Mouse (Mus musculus): ENCODE results near the gene Ctnnbip1.

Gene Ctnnbip1

GRCm38 (mm10) chr4:149517868-149518340, at the start of gene Ctnnbip1:
TSS of gene Ctnnbip1 (plus strand) at chr4:149518236.
- in situ Hi-C loops (cut with MboI, MseI), result loop anchor here in 1 of 2 experiments (5.0 to 10.0 kb wide), 2 partner anchors 71 to 1397 kb away; partner anchors contain the start of genes Park7 and Tnfrsf9

- in situ Hi-C loops (cut with MboI, MseI), result no loop called here
Measured at GRCm38 (mm10) chr4:149469557-149469956, 48.5 kb upstream of the Ctnnbip1 start.

GRCm38 (mm10) chr4:149475096-149475495, 42.9 kb upstream of the Ctnnbip1 start:
- in situ Hi-C loops (cut with MboI, MseI), result no loop called here

- in situ Hi-C loops (cut with MboI, MseI), result no loop called here
Measured at GRCm38 (mm10) chr4:149477078-149477477, 41.0 kb upstream of the Ctnnbip1 start, which contains the start of gene Tmem274. TSS of gene Tmem274 (plus strand) at chr4:149477378.

DNA sequence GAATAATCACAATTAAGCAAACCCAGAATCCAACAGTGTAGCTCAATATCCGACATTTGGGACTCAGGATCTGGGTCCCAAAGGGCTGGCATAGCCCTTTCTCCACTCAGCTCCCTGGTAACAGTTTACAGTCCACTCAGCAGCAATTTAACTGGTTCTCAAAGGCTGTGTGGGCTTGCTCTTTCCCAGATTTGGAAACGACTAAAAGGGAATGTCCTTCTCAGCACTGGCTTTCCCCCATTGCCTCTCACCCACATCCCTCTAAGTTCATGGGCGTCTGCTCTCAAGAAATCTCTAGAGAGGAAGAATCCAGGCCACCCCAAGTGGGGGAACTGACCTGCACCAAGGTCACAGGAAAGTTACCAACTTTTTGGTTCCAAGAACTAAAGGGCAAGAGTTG, 33.5 kb upstream of the Ctnnbip1 start:
- in situ Hi-C loops (cut with MboI, MseI), result no loop called here

GRCm38 (mm10) chr4:149485053-149485824, 32.8 kb upstream of the Ctnnbip1 start, which contains the start of the genes Nmnat1 and Lzic:
TSS of gene Nmnat1 (minus strand) at chr4:149485202.
TSS of gene Lzic (plus strand) at chr4:149485229.
- in situ Hi-C loops (cut with MboI, MseI), result no loop called here

DNA sequence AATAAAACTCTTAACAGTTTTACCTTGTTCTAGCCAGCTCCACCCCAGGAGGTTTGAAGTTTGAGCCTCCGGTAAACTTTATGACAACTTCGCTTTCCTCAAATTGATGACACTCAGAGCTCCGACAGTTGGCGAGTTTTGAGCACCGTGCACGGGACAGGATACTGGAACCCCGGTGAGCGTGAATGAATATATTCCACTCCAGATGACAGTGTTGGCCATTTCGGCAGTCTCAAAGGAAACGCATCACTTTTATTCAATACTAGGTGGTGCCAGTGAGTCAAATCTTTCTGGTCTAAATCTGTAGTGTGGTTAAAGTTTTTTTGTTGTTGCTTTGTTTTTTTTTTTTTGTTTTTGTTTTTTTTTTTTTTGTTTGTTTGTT, 32.2 kb upstream of the Ctnnbip1 start:
- in situ Hi-C loops (cut with MboI, MseI), result no loop called here

GRCm38 (mm10) chr4:149487729-149488128, 30.3 kb upstream of the Ctnnbip1 start:
- in situ Hi-C loops (cut with MboI, MseI), result no loop called here

- in situ Hi-C loops (cut with MboI, MseI), result loop anchor here in 1 of 2 experiments (5.0 kb wide), 1 partner anchor 48 kb away; no protein-coding TSS in a partner anchor
Measured at GRCm38 (mm10) chr4:149489415-149490240, 28.4 kb upstream of the Ctnnbip1 start.

DNA sequence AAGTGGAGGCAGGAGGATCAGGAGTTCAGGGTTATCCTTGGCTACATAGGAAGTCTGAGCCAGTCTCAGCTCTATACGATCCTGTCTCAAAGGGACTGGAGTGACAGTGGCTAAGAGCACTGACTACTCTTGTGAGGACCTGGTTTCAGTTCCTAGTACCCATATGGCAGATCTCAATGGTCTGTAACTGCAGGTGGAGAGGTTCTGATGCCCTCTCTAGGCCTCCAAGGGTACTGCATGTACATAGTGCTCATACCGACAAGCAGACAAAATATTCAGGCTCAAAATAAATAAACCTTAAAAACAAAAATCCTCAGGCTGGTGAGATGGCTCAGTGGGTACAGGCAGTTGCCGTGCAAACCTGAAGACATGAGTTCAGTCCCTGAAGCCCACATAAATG, 26.9 kb upstream of the Ctnnbip1 start:
- in situ Hi-C loops (cut with MboI, MseI), result loop anchor here in 1 of 2 experiments (5.0 kb wide), 1 partner anchor 46 kb away; no protein-coding TSS in a partner anchor

DNA sequence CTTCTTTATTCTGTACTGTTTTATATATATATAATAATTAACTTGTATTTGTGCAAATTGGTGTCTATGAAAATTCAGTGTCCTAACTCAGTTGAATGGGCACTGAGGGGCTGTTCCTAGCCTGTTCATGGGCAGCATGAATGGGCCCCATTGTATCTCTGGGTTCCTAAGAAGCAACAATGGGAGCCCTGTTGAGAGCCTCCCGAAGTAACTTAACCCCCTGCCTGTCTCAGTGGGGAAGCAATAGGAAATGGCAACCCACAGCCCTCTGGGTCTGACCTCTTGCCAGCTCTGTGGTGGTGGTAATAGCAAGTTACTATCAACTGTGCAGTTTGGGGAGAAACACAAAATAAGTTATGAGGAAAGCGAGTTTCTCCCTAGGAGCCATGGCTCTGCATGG, 21.4 kb upstream of the Ctnnbip1 start:
- in situ Hi-C loops (cut with MboI, MseI), result no loop called here

DNA sequence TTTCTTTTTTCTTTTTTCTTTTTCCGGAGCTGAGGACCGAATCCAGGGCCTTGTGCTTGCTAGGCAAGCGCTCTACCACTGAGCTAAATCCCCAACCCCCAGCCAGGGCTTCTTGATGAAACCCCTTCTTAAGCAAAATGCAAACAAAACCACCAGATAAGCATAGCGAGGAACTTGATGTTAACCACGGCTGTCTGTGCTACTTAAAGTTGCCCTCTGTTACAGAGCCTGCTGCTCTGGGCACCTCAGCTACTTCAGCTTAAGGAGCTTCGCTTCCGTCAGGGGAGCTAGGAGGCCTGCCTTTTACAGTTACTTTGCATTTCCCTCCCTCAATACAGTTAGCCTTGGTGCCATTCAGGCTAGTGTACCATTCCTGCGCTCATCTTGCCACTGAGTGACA, 19.1 kb upstream of the Ctnnbip1 start:
- in situ Hi-C loops (cut with MboI, MseI), result no loop called here

GRCm38 (mm10) chr4:149499790-149500189, 18.2 kb upstream of the Ctnnbip1 start:
- in situ Hi-C loops (cut with MboI, MseI), result no loop called here

GRCm38 (mm10) chr4:149504363-149504762, 13.7 kb upstream of the Ctnnbip1 start:
- in situ Hi-C loops (cut with MboI, MseI), result no loop called here

DNA sequence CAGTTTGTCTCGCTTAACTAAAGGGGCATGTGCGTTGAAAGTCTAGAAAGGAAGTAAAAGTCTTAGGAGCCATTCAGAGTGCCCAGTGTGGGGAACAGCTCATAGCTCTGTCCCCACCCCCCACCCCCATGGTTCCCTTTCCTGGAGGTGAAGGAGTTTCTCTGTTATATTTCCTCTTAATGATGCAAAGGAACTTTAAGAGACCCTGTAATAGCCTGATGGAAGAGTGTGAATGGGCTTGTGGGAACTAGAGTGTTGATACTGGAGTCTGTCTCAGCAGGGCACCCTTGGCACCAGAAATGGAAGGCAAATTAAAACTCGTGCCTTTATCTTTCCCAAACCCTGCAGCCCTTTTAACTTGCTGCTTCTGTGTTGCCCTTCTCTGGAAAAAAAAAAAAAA, 13.2 kb upstream of the Ctnnbip1 start:
- in situ Hi-C loops (cut with MboI, MseI), result no loop called here

GRCm38 (mm10) chr4:149505261-149505967, 12.6 kb upstream of the Ctnnbip1 start:
- in situ Hi-C loops (cut with MboI, MseI), result no loop called here

DNA sequence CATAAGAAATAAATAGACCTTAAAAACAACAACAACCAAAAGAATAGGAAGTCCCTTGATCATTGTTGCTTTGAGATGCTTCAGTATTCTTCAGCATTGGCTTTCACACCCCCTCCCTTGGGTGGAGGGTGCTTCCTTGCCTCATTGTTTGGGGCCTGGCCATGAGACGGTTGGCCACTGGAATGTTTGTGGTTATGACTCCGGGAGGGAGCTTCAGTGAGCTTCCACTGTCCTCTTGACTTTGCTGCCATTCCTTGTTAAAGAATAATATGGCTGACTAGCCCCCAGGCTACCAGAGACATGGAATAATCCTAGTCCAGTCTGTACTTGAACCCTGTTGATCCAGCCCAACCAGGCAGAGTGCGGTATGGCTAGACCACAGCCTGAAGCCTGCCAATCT, 11.1 kb upstream of the Ctnnbip1 start:
- in situ Hi-C loops (cut with MboI, MseI), result no loop called here

- in situ Hi-C loops (cut with MboI, MseI), result loop anchor here in 1 of 2 experiments (10.0 kb wide), 1 partner anchor 1404 kb away; the partner anchor contains the start of genes Park7 and Tnfrsf9
Measured at GRCm38 (mm10) chr4:149511221-149511646, 6.8 kb upstream of the Ctnnbip1 start.

DNA sequence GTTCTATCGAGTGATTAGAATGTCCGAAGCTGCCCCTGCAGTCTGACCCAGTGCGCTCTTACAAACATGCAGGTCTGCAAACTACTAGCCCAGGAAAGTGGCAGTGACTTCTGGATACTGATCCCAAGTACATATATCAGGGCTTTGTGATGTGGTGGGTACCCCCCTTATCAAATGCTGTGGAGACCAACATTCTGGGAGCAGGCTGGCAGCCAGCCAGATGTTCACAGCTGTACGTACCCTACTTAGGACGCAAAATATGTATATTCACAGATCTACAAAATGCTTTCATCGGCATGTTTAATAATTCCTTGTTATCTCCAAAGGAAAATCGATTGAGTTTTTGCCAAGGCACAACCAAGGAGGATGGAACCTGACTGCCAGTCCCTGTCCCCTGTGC, 6.0 kb upstream of the Ctnnbip1 start:
- in situ Hi-C loops (cut with MboI, MseI), result loop anchor here in 1 of 2 experiments (10.0 kb wide), 1 partner anchor 1403 kb away; the partner anchor contains the start of genes Park7 and Tnfrsf9

DNA sequence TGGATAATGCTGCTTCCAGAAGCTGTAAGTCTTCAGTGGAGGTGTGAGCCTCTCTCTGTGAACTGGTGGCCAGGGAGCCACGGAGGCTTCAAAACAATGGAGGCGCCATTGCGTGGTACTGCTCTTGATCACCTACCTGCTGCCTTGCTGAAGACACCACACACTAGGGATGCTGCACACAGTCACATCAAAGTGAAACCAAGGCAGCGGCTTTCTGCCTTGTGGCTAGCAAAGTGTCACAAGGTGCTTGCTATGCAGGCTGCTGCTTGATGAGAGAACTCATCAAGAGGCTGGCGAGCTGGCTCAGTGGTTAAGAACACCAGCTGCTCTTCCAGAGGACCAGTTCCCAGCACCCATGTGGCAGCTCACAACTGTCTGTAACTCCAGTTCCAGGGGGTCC, 2.3 kb upstream of the Ctnnbip1 start:
- in situ Hi-C loops (cut with MboI, MseI), result loop anchor here in 1 of 2 experiments (5.0 to 10.0 kb wide), 2 partner anchors 68 to 1399 kb away; partner anchors contain the start of genes Park7 and Tnfrsf9
